Mouse (Mus musculus): ENCODE data around the gene Hipk3. TPM values are rescaled to one million over a fixed set of nuclear protein-coding genes. Genes with fewer than 3 reads are reported as not detected.

Gene Hipk3
- total RNA-seq, 2 experiments from 2014 or later: 50.7 to 52.9 TPM

Small RNAs within 50 kb of the gene (microRNA-seq; reads per million reads assigned to microRNA genes)
- gene Mir1902: 0 reads per million in 2 experiments

Other genes starting within 250 kb of the Hipk3 start
- gene D430041D05Rik, start 83.4 kb downstream of the Hipk3 start, total RNA-seq (2021): 10 to 100 TPM; 88.8 to 99.4 TPM
- 10 to 100 TPM; 39.6 to 42.0 TPM for gene Cstf3, start 96.1 kb upstream of the Hipk3 start, total RNA-seq (2021)
- 10 to 100 TPM; 47.9 to 49.3 TPM for gene Tcp11l1, start 217.7 kb upstream of the Hipk3 start, total RNA-seq (2021)
- not detected for gene Pin1rt1, start 221.9 kb upstream of the Hipk3 start, total RNA-seq (2021)
- gene Depdc7, start 248.4 kb upstream of the Hipk3 start, total RNA-seq (2021): 1 to 10 TPM; 2.8 to 3.7 TPM

Data from layer of hippocampus, postnatal 14 days (tissue).